Mouse (Mus musculus): ENCODE measurements around the gene Wdr70.

- no peak for TF ChIP-seq CTCF (conservative IDR thresholded peaks at IDR 0.05; ENCODE audit: low read length)
- no peak for TF ChIP-seq NANOG (IDR thresholded peaks at IDR 0.05; ENCODE audit: borderline replicate concordance, low read length)
- no peak for TF ChIP-seq POU5F1 (IDR thresholded peaks at IDR 0.05; ENCODE audit: borderline replicate concordance, low read length)
Measured at GRCm38 (mm10) chr15:8037825-8038224, 61.2 kb downstream of the Wdr70 start.

All from E14TG2a.4 (cell line).